Mouse (Mus musculus) embryonic stem cell, embryonic (primary cell): ENCODE results near the gene A630076J17Rik.

Source experiments
- CTCF ChIA-PET, 4 experiments: fragments of 300-600 bp in 2 of 4; fragments of 350-600 bp in 2 of 4; sonication (Branson Sonifier 250); formaldehyde crosslinking; loops; one replicate each; lab custom pipeline; 2022; ENCODE audit warnings: inconsistent platforms in 2 of 4; lab: Charles Lee
- POLR2A ChIA-PET, 4 experiments: fragments of 300-600 bp in 2 of 4; fragments of 350-600 bp in 2 of 4; sonication (Branson Sonifier 250); formaldehyde crosslinking; loops; one replicate each; lab custom pipeline; 2022; ENCODE audit warnings: antibody characterized with exemption in 4 of 4, inconsistent platforms in 1 of 4; lab: Charles Lee

A630076J17Rik gene

DNA sequence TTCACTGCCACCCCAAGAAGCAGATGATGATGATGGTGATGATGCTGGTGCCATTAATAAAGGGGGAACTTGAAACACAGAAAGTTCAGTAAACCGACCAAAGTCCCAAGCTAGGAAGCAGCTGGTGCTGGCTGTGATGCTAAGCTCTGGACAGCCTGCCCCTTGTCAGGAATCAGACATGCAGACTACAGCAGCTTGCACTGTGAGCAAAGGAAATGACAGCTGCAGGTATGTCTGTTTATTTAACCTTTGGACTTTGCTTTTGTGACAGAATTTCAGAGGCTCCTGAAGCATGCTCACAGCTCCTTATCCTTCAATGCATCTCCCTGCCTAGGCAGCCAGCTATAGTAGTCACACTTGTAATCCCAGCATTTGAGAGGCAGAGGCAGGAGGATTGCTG, at the start of gene A630076J17Rik:
TSS of gene A630076J17Rik (plus strand) at position 88 of the 400 bp plus-strand sequence.
- POLR2A ChIA-PET, result interaction anchor here in 1 of 4 experiments (0.6 to 2.2 kb wide), 2 partner anchors 103 to 240 kb away, joined by 3 to 5 read pairs; partner anchors contain the start of gene Rbm15
- CTCF ChIA-PET, result interaction anchor here in 3 of 4 experiments (0.7 to 1.1 kb wide), 3 partner anchors 25 to 232 kb away, joined by 3 to 4 read pairs (median 3); no protein-coding TSS in a partner anchor

DNA sequence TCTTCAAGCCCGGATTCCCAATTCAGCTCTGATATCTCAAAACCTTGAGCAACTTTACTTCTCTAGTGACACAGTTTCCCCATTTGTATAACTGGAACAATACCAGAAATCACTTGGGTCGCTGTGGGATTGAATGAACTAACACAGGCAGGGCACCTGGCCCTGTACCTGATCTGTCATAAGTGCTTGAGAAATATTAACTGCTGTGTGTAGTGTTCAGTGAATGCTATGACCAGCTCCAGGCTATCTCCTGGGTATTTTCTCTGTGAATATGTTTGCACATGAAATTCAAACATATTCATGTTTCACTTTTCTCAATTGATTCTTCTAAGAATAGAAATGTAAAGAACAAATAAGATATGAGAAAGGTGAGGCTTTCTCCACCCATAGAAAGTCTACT, 49.6 kb upstream of the A630076J17Rik start:
- ChIA-PET POLR2A (no interaction called here), CTCF (no interaction called here)

DNA sequence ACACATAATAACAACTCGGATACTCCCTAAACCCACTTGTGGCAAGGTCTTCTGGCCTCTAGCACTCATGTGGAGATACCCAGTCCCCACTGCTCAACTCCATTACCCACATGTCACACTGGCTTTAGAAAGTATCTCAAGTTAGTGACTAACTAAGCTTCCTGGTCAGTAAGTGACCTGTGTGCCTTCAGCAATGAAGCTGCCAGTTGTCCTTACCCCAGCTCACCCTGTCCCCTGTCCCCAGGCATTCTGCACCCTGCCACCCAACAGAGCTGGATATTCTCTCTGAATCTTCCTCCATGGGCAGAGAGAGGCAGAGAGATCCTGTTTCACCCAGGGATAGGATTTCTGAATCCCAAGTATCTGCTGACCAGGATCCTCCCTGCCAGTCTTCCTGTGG, 47.7 kb upstream of the A630076J17Rik start, which contains the start of gene Kcna10:
TSS of gene Kcna10 (plus strand) at position 301 of the 400 bp plus-strand sequence.
- ChIA-PET POLR2A (no interaction called here), CTCF (interaction anchor here in 1 of 4 experiments (1.0 kb wide), 1 partner anchor 196 kb away, joined by 3 read pairs; no protein-coding TSS in a partner anchor)

DNA sequence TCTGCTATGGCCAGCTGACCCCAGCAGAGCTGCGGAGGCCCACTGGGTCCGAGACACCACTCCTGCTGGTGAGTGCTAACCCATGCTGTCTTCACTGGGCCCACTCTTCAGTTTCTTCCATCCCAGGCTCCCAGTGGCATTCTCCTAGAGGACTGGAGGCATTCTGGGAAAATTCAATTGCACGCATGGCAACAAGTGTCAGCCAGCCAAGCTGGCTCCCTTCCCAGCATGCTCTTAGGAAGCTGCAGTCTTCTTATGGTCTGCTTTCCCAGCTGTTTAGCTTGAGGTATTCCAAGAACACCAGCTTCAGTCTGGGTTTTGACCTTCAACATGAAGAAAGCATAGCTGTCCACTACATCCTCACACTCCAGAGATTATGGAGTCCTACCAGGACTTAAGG, 47.2 kb upstream of the A630076J17Rik start:
- POLR2A ChIA-PET, result no interaction called here
- CTCF ChIA-PET, result no interaction called here

DNA sequence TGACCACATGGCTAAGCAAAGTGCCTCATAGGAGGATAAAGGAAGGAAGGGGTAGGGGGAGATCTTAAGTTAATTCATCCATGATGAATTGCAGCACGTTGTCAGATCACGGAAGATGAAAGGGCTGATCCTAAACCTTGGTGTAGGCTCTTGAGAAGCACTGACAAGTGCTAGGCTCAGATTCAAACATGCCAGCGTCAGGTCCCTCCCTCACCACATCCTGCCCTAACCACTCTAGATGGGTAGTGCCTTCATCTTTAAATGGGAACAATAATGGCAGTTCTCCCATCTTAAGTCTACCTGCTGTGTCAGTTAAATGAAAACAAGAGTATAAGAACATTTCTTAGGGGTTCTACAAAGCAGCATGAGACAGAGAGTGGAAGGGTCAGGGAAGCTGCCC, 44.8 kb upstream of the A630076J17Rik start:
- CTCF ChIA-PET, result no interaction called here
- POLR2A ChIA-PET, result no interaction called here

DNA sequence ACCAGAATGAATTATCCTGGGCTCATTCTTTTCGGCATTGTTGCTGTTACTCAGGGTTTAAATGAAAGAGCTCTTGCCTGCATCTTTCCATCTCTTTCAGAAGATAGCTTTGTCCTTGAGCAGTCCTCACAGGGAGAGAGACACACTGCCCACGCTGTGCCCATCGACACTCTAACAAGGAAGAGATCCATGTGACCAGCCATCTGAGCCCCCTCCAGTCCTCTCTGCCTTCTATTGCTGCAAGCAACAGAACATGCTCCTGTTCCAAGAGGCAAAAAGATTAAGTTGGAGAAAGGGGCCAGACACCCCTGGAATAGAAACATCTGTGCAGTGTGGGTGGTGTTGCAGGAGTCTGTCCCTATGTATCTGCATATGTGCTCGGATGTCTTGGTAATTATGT, 43.4 kb upstream of the A630076J17Rik start:
- ChIA-PET POLR2A (no interaction called here), CTCF (no interaction called here)

DNA sequence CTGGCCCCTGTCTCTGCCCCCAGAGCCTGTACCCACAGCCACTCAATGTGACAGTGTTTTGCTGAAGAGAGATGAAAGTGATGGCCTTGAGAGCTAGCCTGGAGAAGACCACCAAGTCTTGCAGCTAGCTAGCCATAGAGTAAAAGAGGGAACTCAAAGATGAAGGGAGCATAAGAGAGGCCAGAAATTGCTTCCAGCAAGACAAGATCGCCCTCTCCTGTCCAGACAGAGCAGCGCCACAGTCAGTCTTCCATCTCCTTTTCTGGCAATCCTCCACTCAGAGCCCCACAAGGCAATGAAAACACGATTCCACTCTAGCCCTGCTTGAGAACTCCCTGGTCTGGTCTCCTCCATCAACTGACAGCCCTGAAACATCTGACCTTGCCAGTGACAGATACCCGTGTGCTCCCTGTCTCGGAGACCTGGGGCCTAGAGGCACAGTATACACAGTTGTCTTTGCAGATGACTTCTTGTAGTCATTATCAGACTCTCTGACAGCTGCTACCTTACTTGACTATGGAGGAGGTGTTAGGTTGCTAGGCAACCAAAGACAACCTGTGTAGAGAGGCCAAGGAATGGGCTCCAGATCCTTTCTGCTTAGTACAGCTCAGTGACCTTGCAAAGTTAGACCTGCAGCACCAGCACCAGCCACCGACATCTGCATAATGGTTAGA, 42.1 kb upstream of the A630076J17Rik start:
- POLR2A ChIA-PET, result no interaction called here
- CTCF ChIA-PET, result interaction anchor here in 3 of 4 experiments (0.5 to 2.5 kb wide), 4 partner anchors 8 to 287 kb away, joined by 3 to 11 read pairs (median 6); no protein-coding TSS in a partner anchor

DNA sequence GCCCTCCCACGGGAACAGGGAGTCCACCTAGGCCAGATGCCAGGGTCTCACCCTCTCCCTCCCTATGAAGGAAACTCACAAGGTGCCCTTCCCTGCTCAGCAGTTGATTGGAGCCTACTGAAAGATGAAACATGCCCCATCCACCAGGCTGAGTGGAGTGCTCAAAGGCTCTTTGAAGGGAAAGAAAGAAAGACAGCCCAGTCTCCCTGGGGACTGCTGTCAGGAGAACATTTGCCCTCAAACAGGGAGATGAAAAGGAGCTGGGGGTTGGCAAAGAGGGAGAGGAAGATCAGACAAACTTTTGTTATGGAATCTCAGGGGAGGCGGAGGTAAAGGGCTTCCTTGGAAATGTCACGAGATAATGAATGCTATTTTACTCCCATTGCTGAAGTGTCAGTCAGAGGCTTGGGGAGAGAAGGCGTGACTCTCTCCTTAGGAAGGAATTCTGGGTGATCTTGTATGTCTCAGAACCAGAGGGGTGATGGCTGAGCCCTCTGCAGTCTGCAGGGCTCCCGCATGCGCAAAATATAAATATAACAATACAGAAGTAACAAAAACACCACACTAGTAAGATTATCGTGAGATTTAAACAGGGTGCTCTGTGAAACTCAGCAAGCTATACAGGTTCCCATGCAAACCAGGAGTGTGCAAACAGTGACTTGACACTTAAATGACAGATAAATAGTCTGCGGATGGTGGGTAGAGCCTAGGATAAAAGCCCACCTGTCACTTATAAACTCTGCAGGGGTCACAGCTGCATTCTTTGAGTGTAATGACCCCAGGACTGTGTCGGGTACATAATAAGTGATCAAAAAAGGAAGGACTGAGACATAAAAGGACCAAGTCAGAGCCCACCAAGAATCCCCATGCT, 28.9 kb upstream of the A630076J17Rik start:
- ChIA-PET CTCF (interaction anchor here in 1 of 4 experiments (1.6 kb wide), 1 partner anchor 261 kb away, joined by 3 read pairs; no protein-coding TSS in a partner anchor), POLR2A (no interaction called here)

DNA sequence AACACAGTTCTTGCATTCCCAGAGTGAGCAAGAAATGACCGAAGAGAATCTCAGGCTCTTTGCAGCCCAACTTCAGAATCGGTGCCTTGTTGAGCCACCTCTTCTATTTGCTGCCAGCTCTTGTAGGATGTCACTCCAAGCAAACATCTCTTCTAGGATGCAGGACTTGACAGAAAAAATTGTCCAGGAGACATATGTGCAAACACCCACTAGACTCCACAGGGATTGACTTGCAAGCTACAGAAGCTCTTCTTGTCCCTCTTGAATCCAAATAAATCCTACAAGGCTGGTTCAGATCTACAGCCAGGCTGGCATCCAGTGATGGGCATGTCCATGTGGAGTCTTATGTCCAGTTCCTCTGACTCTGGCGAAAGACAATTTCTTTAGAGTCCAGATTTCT, 26.0 kb upstream of the A630076J17Rik start:
- POLR2A ChIA-PET, result no interaction called here
- CTCF ChIA-PET, result no interaction called here

DNA sequence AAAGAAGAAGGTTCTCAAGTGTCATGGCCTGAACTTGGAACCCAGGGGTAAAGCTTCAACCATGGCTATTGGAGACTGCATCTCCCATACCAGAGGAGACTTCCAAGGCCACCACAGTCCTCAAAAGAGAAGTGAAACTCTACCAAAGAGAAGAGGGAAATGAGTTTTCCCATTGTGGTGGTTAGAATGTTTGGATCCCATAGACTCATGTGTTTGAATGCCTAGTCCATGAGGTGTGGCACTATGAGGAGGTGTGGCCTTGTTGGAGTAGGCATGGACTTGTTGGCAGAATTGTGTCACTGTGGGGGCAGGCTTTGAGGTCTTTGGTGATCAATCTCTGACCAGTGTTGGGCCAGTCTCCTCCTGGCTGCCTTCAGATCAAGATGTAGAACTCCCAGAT, 25.2 kb upstream of the A630076J17Rik start:
- ChIA-PET CTCF (interaction anchor here in 3 of 4 experiments (0.6 to 1.7 kb wide), 11 partner anchors 13 to 659 kb away, joined by 3 to 6 read pairs (median 3); partner anchors contain the start of gene A630076J17Rik (in 1 of the 3)), POLR2A (interaction anchor here in 1 of 4 experiments (1.1 to 1.2 kb wide), 2 partner anchors 74 to 257 kb away, joined by 3 read pairs; partner anchors contain the start of gene Lamtor5)

DNA sequence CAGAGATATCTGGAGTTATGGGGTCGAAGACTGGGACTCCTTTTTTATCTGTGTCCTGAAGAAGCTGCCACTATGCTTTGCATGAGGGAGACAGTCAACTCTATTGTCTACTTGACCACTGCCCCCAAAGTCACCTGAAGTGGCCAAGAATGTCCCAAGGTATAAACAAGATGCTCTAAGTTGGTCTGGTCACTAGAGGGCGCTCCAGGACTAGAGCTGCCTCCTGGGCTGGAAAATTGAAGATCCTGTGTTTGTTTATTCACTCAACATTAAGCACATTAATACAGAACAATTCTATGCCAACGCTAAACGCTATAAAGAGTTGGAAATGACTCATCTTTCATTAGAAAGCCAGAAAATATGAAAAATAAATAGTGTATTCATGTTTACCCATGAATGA, 24.4 kb upstream of the A630076J17Rik start:
- CTCF ChIA-PET, result interaction anchor here in 3 of 4 experiments (0.5 to 1.7 kb wide), 23 partner anchors 9 to 658 kb away, joined by 3 to 6 read pairs (median 3); partner anchors contain the start of genes A630076J17Rik (in 1 of the 3) and Lamtor5 (in 1 of the 3)
- POLR2A ChIA-PET, result interaction anchor here in 1 of 4 experiments (0.6 to 1.2 kb wide), 4 partner anchors 23 to 256 kb away, joined by 3 read pairs; partner anchors contain the start of gene Lamtor5

DNA sequence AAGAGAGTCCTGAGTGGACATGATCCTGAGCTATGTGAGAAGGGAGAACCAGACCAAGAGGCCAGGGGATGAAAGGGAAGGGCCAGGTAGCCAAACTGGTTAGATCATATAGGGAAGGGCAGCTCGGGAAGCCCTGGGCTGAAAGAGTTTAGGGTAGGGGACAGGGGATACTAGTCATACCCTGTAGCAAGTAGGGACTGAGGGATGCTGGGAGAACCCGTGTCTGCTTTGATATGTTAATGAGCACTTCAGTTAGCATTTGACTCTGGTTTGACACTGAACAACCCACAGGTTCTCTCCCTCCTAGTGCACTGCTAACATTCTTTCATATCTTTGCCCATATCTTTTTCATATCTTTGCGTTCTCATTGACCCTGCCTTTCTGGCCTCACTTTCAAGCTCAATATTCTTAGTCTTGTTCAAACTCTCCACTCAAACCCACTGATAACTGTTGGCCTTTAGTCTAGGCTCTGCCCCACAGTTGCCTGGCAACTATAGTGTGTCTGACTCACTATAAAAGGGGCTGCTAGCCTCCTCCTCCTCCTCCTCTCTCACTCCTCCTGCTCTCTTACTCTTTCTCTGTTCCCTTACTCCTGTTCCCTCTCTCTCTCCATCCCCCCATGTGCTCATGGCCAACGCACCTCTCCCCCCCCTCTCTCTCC, 23.8 kb upstream of the A630076J17Rik start:
- ChIA-PET CTCF (interaction anchor here in 3 of 4 experiments (0.5 to 1.7 kb wide), 18 partner anchors 10 to 303 kb away, joined by 3 to 6 read pairs (median 3); partner anchors contain the start of gene Lamtor5 (in 1 of the 3)), POLR2A (interaction anchor here in 1 of 4 experiments (0.6 to 1.2 kb wide), 3 partner anchors 23 to 72 kb away, joined by 3 read pairs; partner anchors contain the start of gene Lamtor5)

DNA sequence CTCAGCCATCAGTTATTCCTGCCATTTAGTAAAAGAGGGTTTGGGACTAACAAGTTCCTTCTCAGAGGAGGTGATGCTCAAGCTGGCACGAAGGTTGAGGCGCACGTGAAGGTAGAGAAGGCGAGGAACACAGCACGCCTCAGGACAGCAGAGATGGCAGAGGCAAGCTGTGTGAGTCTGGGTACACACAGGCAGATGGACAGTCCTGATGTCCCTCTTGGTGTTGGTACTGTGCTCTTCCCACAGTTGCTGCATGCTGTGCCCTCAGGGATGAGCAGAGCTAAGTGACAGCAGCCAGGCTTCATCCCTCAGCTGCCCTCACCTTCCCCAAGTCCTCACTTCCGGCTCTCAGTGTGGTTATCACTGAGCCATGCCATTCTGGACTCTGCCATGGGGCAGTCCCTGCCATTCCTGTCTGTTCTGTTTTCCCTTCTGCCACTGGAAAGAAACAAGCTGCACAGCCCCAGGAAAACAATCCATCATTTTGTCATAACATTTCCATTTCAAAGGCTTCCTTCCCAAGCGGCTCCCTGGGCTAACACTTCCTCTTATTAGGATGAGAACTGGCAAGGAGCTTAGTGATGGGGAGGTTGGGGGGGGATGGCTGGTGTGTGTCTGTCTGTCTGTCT, 22.7 kb upstream of the A630076J17Rik start:
- ChIA-PET CTCF (interaction anchor here in 1 of 4 experiments (0.6 kb wide), 1 partner anchor 360 kb away, joined by 3 read pairs; no protein-coding TSS in a partner anchor), POLR2A (no interaction called here)

DNA sequence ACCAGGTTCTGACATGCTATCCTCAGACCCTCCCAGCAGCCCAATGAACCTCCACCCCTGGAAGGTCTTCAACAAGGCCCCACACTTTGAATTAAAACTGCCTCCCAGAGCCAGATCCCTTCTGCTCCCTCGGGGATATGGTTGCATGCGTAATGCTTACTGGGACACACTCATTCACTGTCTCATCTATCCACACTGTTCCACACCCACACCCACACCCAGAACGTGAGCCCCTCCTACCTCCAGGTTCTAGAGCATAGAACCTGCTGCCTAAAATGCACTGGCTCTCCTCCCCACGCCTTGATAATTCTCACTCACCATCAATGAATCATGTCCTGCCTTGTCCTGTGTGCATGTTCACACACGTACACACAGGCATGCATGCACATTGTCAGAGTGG, 15.8 kb upstream of the A630076J17Rik start:
- POLR2A ChIA-PET, result no interaction called here
- CTCF ChIA-PET, result no interaction called here

DNA sequence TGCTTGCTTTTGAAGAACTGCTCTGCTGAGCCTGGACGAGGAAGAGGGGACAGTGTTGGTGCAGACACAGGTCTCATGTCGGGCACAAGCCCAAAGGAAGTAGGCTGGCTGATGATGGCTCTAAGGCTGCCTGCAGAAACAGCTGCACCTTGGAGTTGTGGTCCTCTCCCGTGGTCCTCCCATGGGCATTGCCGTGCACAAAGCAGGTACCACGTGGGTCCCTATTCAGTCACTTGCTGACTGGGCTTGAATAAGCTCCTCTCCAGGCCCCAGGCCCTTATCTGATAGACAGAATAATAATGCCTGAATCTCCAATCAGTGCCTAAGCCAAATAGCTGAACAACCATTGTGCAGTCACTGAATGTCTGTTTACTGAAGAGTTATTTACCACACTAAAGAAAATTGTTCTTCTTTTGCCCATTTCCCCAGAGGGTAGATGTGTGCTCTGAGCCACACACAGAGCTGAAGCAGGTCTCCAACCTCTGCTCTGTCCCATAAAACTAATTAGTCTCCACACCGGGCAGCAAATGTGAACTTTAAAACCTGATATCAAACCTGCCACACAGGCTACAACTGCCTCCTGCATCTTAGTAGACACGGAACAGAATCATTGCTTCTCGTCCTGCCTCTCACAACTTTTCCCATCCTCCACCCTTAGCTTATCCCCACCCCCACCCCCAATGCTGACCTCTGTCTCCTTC, 13.9 kb upstream of the A630076J17Rik start:
- POLR2A ChIA-PET, result interaction anchor here in 1 of 4 experiments (0.5 kb wide), 1 partner anchor 9 kb away, joined by 3 read pairs; no protein-coding TSS in a partner anchor
- CTCF ChIA-PET, result interaction anchor here in 1 of 4 experiments (0.6 kb wide), 1 partner anchor 192 kb away, joined by 3 read pairs; no protein-coding TSS in a partner anchor

DNA sequence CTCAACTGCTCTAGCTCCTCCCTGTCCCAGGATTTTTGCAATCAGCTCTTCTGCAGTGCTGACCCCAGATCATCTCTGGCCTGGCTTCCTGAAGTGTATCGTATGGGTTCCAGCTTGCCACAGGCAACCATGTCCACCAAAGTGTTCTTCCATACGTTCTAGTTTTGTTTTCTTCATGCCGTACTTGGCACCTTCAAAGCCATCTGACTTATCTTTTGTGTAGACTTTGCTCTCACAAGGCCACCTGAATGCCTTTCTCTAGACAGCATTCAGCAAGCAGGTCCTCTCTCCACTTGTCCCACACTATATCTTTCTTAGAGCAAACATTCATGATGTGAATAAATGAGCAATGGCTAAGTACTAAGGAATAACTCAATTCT, 13.3 kb upstream of the A630076J17Rik start:
- POLR2A ChIA-PET, result interaction anchor here in 1 of 4 experiments (0.5 kb wide), 1 partner anchor 8 kb away, joined by 3 read pairs; no protein-coding TSS in a partner anchor
- CTCF ChIA-PET, result interaction anchor here in 1 of 4 experiments (0.6 kb wide), 1 partner anchor 192 kb away, joined by 3 read pairs; no protein-coding TSS in a partner anchor

DNA sequence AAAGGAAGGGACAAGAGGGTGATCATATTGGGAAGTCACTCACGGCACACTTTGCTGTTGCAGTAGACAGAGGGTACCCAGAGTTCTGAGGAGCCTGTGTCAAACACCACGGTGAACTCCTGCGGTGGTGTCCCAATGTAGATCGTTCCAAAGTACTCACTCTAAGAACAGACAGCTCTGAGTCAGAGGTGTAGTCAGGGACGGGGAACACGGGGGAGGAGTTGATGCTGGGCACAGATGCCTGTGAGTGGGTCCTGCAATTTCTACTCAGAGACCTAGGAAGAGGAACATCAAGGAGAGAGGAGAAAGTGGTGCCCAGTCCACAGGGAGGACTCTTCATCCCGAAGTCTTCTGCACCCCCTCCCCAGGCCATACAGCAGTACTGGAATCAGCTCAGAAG, 11.8 kb upstream of the A630076J17Rik start:
- CTCF ChIA-PET, result interaction anchor here in 1 of 4 experiments (0.5 kb wide), 1 partner anchor 699 kb away, joined by 5 read pairs; no protein-coding TSS in a partner anchor
- POLR2A ChIA-PET, result interaction anchor here in 2 of 4 experiments (0.7 to 1.6 kb wide), 2 partner anchors 115 to 491 kb away, joined by 3 to 8 read pairs; partner anchors contain the start of gene Rbm15 (in 1 of the 2)
